Mouse (Mus musculus): ENCODE results near the gene Tnfaip3. TPM values are rescaled to one million over a fixed set of nuclear protein-coding genes. Genes with fewer than 3 reads are reported as not detected.

Tnfaip3 gene
- polyA plus RNA-seq, 1 experiment from 2014 or later: 2.0 TPM

GRCm38 (mm10) chr10:19009186-19009672 is 6.2 kb downstream of the Tnfaip3 start:
- no peak for ATAC-seq (ENCODE audit: low FRiP score)
- H3K4me1 ChIP-seq (replicated peaks; ENCODE audit: control insufficient read depth, insufficient read depth, low read length): no peaks in the 10 kb centered on the region

DNA sequence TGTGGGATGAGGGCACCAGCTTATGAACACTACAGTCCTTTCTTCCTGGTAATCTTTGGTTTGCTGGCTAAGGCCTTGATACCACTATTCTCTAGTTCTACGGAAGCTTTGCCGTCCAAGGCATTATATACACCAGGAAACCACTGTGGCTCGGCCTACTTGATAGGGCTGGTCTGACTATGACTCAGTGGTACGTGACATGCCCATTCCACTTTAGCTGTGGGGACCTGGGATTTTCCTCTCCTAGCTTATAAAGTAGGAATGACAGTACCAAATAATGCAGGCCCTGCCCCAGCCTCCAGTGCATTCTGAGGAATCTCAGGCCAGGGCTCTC is 6.9 kb downstream of the Tnfaip3 start:
- H3K27ac ChIP-seq (ENCODE audit: low read depth, low read length): no peak overlapping the region
- H3K4me3 ChIP-seq (ENCODE audit: low read depth, low read length): no peak overlapping the region
- ATAC-seq (ENCODE audit: low FRiP score) (no peak), DNase-seq (ENCODE audit: low spot score) (no peak)
- H3K36me3 ChIP-seq (ENCODE audit: control insufficient read depth, insufficient read depth, low read length): no peaks in the 10 kb centered on the region
- WGBS: 94% methylated on average over 4 of the region's 4 CpGs
- H3K9ac ChIP-seq (ENCODE audit: low read depth, low read length): no peak overlapping the region
- H3K27me3 ChIP-seq (ENCODE audit: control insufficient read depth, insufficient read depth, low read length): no peaks in the 10 kb centered on the region
- H3K9me3 ChIP-seq (ENCODE audit: control insufficient read depth, low read length): no peaks in the 10 kb centered on the region
- no peaks in the 10 kb centered on the region for H3K4me1 ChIP-seq (replicated peaks; ENCODE audit: control insufficient read depth, insufficient read depth, low read length)
- H3K4me2 ChIP-seq (replicated peaks; ENCODE audit: low read depth, low read length): no peak overlapping the region

More at GRCm38 (mm10) chr10:19009186-19009672, 6.2 kb downstream of the Tnfaip3 start:
- Histone ChIP-seq H3K36me3 (ENCODE audit: control insufficient read depth, insufficient read depth, low read length) (no peaks in the 10 kb centered on the region), H3K9me3 (ENCODE audit: control insufficient read depth, low read length) (no peaks in the 10 kb centered on the region), H3K4me2 (replicated peaks; ENCODE audit: low read depth, low read length) (no peak overlapping the region), H3K9ac (ENCODE audit: low read depth, low read length) (no peak overlapping the region), H3K4me3 (ENCODE audit: low read depth, low read length) (no peak overlapping the region), H3K27me3 (ENCODE audit: control insufficient read depth, insufficient read depth, low read length) (no peaks in the 10 kb centered on the region), H3K27ac (ENCODE audit: low read depth, low read length) (no peak overlapping the region)
- 84% methylated on average over 8 of the region's 8 CpGs for WGBS
- DNase-seq (ENCODE audit: low spot score): no peak

DNA sequence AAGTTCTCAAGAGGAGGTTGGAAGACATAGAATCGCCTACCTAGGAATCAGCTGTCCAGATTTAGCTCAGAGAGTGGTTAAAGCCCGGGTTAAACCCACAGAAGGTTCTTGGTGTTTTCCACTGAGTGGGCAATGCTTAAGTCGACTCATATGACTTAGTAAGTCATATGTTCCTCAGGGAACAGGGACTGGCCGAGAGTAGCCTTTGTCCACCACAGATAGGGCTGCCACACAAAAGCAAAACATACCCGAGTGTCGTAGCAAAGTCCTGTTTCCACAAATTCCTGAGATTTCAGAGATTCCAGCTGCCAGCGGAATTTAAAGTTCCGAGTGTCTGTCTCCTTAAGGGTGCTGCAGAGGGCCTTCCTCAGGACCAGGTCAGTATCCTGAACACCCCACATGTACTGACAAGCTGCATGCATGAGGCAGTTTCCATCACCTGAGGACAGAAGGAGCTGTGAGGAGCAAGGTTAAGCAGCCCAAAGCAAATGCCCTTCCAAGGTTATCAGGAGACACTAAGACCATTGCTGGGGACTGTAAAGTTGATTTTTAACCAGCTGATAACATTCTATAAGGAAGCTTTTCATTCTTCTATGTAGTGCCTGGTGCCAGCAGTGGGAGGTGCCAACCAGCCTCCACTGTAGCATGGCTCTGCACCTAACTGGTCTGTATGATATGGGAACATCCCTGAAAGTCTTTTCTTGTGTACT is 7.4 kb downstream of the Tnfaip3 start:
- Histone ChIP-seq H3K9ac (ENCODE audit: low read depth, low read length) (no peak overlapping the region), H3K27me3 (ENCODE audit: control insufficient read depth, insufficient read depth, low read length) (no peaks in the 10 kb centered on the region), H3K4me3 (ENCODE audit: low read depth, low read length) (no peak overlapping the region), H3K9me3 (ENCODE audit: control insufficient read depth, low read length) (no peaks in the 10 kb centered on the region), H3K36me3 (ENCODE audit: control insufficient read depth, insufficient read depth, low read length) (no peaks in the 10 kb centered on the region), H3K27ac (ENCODE audit: low read depth, low read length) (no peak overlapping the region), H3K4me2 (replicated peaks; ENCODE audit: low read depth, low read length) (no peak overlapping the region), H3K4me1 (replicated peaks; ENCODE audit: control insufficient read depth, insufficient read depth, low read length) (no peaks in the 10 kb centered on the region)
- no peak for DNase-seq (ENCODE audit: low spot score)
- ATAC-seq (ENCODE audit: low FRiP score): no peak
- 75% methylated on average over 8 of the region's 8 CpGs for WGBS

DNA sequence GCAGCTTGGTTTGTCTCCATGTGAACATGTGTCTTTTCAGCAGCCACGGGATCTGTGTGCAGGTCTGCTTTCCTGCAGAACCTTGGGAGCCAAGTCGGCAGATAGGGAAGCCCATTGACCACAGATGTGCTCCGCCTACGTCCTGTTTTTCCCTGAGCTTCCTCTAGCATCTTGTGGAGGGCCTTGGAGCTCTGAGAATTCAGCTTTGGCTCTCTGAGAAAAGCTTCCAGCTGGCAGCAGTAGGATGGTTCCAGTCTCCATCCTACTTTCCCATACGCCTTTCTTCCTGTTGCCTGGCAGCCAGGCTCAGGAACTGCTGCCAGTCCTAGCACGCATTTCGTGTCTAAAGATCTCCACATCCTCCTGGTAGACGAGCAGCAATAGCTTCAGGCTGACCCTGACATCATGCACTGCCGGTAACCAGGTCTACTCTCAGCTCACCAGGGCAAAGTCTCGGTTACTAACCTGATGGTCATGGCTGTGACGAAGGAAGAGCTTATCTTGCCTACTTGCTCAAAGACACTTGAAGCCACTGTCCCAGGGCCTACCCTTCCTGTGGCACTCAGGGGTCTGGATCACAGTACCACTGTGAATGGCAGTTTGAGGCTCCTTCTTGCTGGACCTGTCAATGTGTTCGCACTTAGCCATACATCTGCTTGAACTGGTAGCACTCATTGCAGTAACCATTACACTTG is 13.2 kb downstream of the Tnfaip3 start:
- Histone ChIP-seq H3K27ac (ENCODE audit: low read depth, low read length) (no peak overlapping the region), H3K9ac (ENCODE audit: low read depth, low read length) (no peak overlapping the region), H3K4me1 (replicated peaks; ENCODE audit: control insufficient read depth, insufficient read depth, low read length) (no peaks in the 10 kb centered on the region), H3K27me3 (ENCODE audit: control insufficient read depth, insufficient read depth, low read length) (no peaks in the 10 kb centered on the region), H3K4me2 (replicated peaks; ENCODE audit: low read depth, low read length) (no peak overlapping the region), H3K9me3 (ENCODE audit: control insufficient read depth, low read length) (no peaks in the 10 kb centered on the region), H3K4me3 (ENCODE audit: low read depth, low read length) (no peak overlapping the region), H3K36me3 (ENCODE audit: control insufficient read depth, insufficient read depth, low read length) (no peaks in the 10 kb centered on the region)
- no peak for DNase-seq (ENCODE audit: low spot score)
- ATAC-seq (ENCODE audit: low FRiP score): no peak
- WGBS: 92% methylated on average over 12 of the region's 12 CpGs

GRCm38 (mm10) chr10:18999427-18999826 is 16.0 kb downstream of the Tnfaip3 start:
- Histone ChIP-seq H3K4me1 (replicated peaks; ENCODE audit: control insufficient read depth, insufficient read depth, low read length) (no peaks in the 10 kb centered on the region), H3K9ac (ENCODE audit: low read depth, low read length) (no peak overlapping the region)
- ATAC-seq (ENCODE audit: low FRiP score): no peak

GRCm38 (mm10) chr10:18996331-18996730 is 19.1 kb downstream of the Tnfaip3 start:
- no peak overlapping the region for H3K9ac ChIP-seq (ENCODE audit: low read depth, low read length)
- no peak overlapping the region for H3K4me2 ChIP-seq (replicated peaks; ENCODE audit: low read depth, low read length)
- ATAC-seq (ENCODE audit: low FRiP score) (no peak), DNase-seq (ENCODE audit: low spot score) (no peak)
- no peaks in the 10 kb centered on the region for H3K4me1 ChIP-seq (replicated peaks; ENCODE audit: control insufficient read depth, insufficient read depth, low read length)
- no peaks in the 10 kb centered on the region for H3K27me3 ChIP-seq (ENCODE audit: control insufficient read depth, insufficient read depth, low read length)
- H3K27ac ChIP-seq (ENCODE audit: low read depth, low read length): no peak overlapping the region
- H3K36me3 ChIP-seq (ENCODE audit: control insufficient read depth, insufficient read depth, low read length): no peaks in the 10 kb centered on the region
- no peak overlapping the region for H3K4me3 ChIP-seq (ENCODE audit: low read depth, low read length)
- H3K9me3 ChIP-seq (ENCODE audit: control insufficient read depth, low read length): no peaks in the 10 kb centered on the region

More at GRCm38 (mm10) chr10:18999427-18999826, 16.0 kb downstream of the Tnfaip3 start:
- 84% methylated on average over 2 of the region's 2 CpGs for WGBS
- H3K27ac ChIP-seq (ENCODE audit: low read depth, low read length): no peak overlapping the region
- H3K9me3 ChIP-seq (ENCODE audit: control insufficient read depth, low read length): no peaks in the 10 kb centered on the region
- DNase-seq (ENCODE audit: low spot score): peak; percentile 10
- no peaks in the 10 kb centered on the region for H3K27me3 ChIP-seq (ENCODE audit: control insufficient read depth, insufficient read depth, low read length)
- no peak overlapping the region for H3K4me2 ChIP-seq (replicated peaks; ENCODE audit: low read depth, low read length)
- no peak overlapping the region for H3K4me3 ChIP-seq (ENCODE audit: low read depth, low read length)
- no peaks in the 10 kb centered on the region for H3K36me3 ChIP-seq (ENCODE audit: control insufficient read depth, insufficient read depth, low read length)

- Histone ChIP-seq H3K27ac (ENCODE audit: low read depth, low read length) (no peak overlapping the region), H3K4me3 (ENCODE audit: low read depth, low read length) (no peak overlapping the region), H3K4me1 (replicated peaks; ENCODE audit: control insufficient read depth, insufficient read depth, low read length) (no peaks in the 10 kb centered on the region), H3K27me3 (ENCODE audit: control insufficient read depth, insufficient read depth, low read length) (no peaks in the 10 kb centered on the region), H3K36me3 (ENCODE audit: control insufficient read depth, insufficient read depth, low read length) (no peaks in the 10 kb centered on the region), H3K9ac (ENCODE audit: low read depth, low read length) (no peak overlapping the region), H3K4me2 (replicated peaks; ENCODE audit: low read depth, low read length) (no peak overlapping the region), H3K9me3 (ENCODE audit: control insufficient read depth, low read length) (no peaks in the 10 kb centered on the region)
- ATAC-seq (ENCODE audit: low FRiP score) (no peak), DNase-seq (ENCODE audit: low spot score) (no peak)
- 92% methylated on average over 12 of the region's 12 CpGs for WGBS
Measured at GRCm38 (mm10) chr10:18995465-18996261, 19.8 kb downstream of the Tnfaip3 start.

- no peaks in the 10 kb centered on the region for H3K4me1 ChIP-seq (replicated peaks; ENCODE audit: control insufficient read depth, insufficient read depth, low read length)
- no peaks in the 10 kb centered on the region for H3K9me3 ChIP-seq (ENCODE audit: control insufficient read depth, low read length)
- H3K27me3 ChIP-seq (ENCODE audit: control insufficient read depth, insufficient read depth, low read length): no peaks in the 10 kb centered on the region
- H3K4me3 ChIP-seq (ENCODE audit: low read depth, low read length): no peak overlapping the region
- no peak for DNase-seq (ENCODE audit: low spot score)
- WGBS: 94% methylated on average over 4 of the region's 4 CpGs
- no peaks in the 10 kb centered on the region for H3K36me3 ChIP-seq (ENCODE audit: control insufficient read depth, insufficient read depth, low read length)
- H3K4me2 ChIP-seq (replicated peaks; ENCODE audit: low read depth, low read length): no peak overlapping the region
- ATAC-seq (ENCODE audit: low FRiP score): no peak
- no peak overlapping the region for H3K9ac ChIP-seq (ENCODE audit: low read depth, low read length)
- H3K27ac ChIP-seq (ENCODE audit: low read depth, low read length): no peak overlapping the region
Measured at GRCm38 (mm10) chr10:18992971-18993370, 22.5 kb downstream of the Tnfaip3 start.
